Mouse (Mus musculus): ENCODE data around the gene Ehmt2. TPM values are rescaled to one million over a fixed set of nuclear protein-coding genes. Genes with fewer than 3 reads are reported as not detected.
A peak's percentile ranks its signal among the peaks of the same experiment; 100 is the strongest.
"Not testable (repeated sequence)": the region's sequence is repeated elsewhere in the genome, so short reads cannot be mapped to it uniquely, and the experiment has no call there.

Ehmt2 gene
- polyA plus RNA-seq, 1 experiment from 2014 or later = 114 TPM

- Histone ChIP-seq H3K9me3 (no peaks in the 10 kb centered on the region), H3K4me1 (replicated peaks) (peaks cover 34% of the 10 kb centered on the region), H3K36me3 (peaks cover 15% of the 10 kb centered on the region), H3K27ac (peak overlapping the region; percentile 69; the same call in 1 of the 2 replicates), H3K4me2 (peak overlapping the region; percentile 87), H3K9ac (replicated peaks) (no peak overlapping the region), H3K27me3 (no peaks in the 10 kb centered on the region), H3K4me3 (replicated peaks) (no peak overlapping the region)
- ATAC-seq (ENCODE audit: insufficient number of reproducible peaks, insufficient read depth, low FRiP score, low TSS enrichment, low read depth) = no peak
- WGBS = 71% methylated on average over 12 of the region's 12 CpGs
These were observed 5.0 kb upstream of the Ehmt2 start for GRCm38 (mm10) chr17:34893072-34893824.

- no peaks in the 10 kb centered on the region for H3K27me3 ChIP-seq
- H3K27ac ChIP-seq = peak overlapping the region; percentile 94
- ATAC-seq (ENCODE audit: insufficient number of reproducible peaks, insufficient read depth, low FRiP score, low TSS enrichment, low read depth) = peak; percentile 78
- H3K4me1 ChIP-seq (replicated peaks) = peaks cover 34% of the 10 kb centered on the region
- H3K4me3 ChIP-seq (replicated peaks) = peak overlapping the region; percentile 88
- H3K4me2 ChIP-seq = peak overlapping the region; percentile 87
- H3K9ac ChIP-seq (replicated peaks) = peak overlapping the region; percentile 92
- H3K36me3 ChIP-seq = peaks cover 15% of the 10 kb centered on the region
- under 1% methylated on average over 35 of the region's 51 CpGs for WGBS
- H3K9me3 ChIP-seq = no peaks in the 10 kb centered on the region
These were observed 4.1 kb upstream of the Ehmt2 start for GRCm38 (mm10) chr17:34894074-34894597.

GRCm38 (mm10) chr17:34894801-34895530 is 3.3 kb upstream of the Ehmt2 start:
- Histone ChIP-seq H3K9me3 (no peaks in the 10 kb centered on the region), H3K27ac (peak overlapping the region; percentile 94), H3K4me2 (peak overlapping the region; percentile 87), H3K9ac (replicated peaks) (peak overlapping the region; percentile 92), H3K4me3 (replicated peaks) (peak overlapping the region; percentile 88), H3K27me3 (no peaks in the 10 kb centered on the region), H3K4me1 (replicated peaks) (peaks cover 39% of the 10 kb centered on the region), H3K36me3 (peaks cover 15% of the 10 kb centered on the region)
- ATAC-seq (ENCODE audit: insufficient number of reproducible peaks, insufficient read depth, low FRiP score, low TSS enrichment, low read depth) = peak; percentile 7; the same call in 1 of the 2 replicates
- WGBS = 8% methylated on average over 49 of the region's 51 CpGs

- 95% methylated on average over 15 of the region's 15 CpGs for WGBS
- peaks cover 47% of the 10 kb centered on the region for H3K4me1 ChIP-seq (replicated peaks)
- H3K27me3 ChIP-seq = no peaks in the 10 kb centered on the region
- H3K9me3 ChIP-seq = no peaks in the 10 kb centered on the region
- H3K36me3 ChIP-seq = peaks cover 15% of the 10 kb centered on the region
- no peak for ATAC-seq (ENCODE audit: insufficient number of reproducible peaks, insufficient read depth, low FRiP score, low TSS enrichment, low read depth)
- H3K4me3 ChIP-seq (replicated peaks) = peak overlapping the region; percentile 88
- peak overlapping the region; percentile 92 for H3K9ac ChIP-seq (replicated peaks)
- peak overlapping the region; percentile 87 for H3K4me2 ChIP-seq
- peak overlapping the region; percentile 94 for H3K27ac ChIP-seq
These were observed 2.5 kb upstream of the Ehmt2 start for GRCm38 (mm10) chr17:34895724-34896123.

- Histone ChIP-seq H3K4me1 (replicated peaks) (peaks cover 48% of the 10 kb centered on the region), H3K27ac (no peak overlapping the region)
These were observed 1.9 kb upstream of the Ehmt2 start for GRCm38 (mm10) chr17:34896366-34896765.

GRCm38 (mm10) chr17:34897373-34898159 is 703 bp upstream of the Ehmt2 start:
- Histone ChIP-seq H3K27ac (peak overlapping the region; percentile 97), H3K4me2 (peak overlapping the region; percentile 91), H3K4me1 (replicated peaks) (peaks cover 48% of the 10 kb centered on the region), H3K9ac (replicated peaks) (peak overlapping the region; percentile 98), H3K9me3 (no peaks in the 10 kb centered on the region), H3K36me3 (peaks cover 28% of the 10 kb centered on the region), H3K4me3 (replicated peaks) (peak overlapping the region; percentile 99), H3K27me3 (no peaks in the 10 kb centered on the region)
- no peak for ATAC-seq (ENCODE audit: insufficient number of reproducible peaks, insufficient read depth, low FRiP score, low TSS enrichment, low read depth)
- 20% methylated on average over 10 of the region's 10 CpGs for WGBS

More at GRCm38 (mm10) chr17:34896366-34896765, 1.9 kb upstream of the Ehmt2 start:
- H3K9ac ChIP-seq (replicated peaks) = no peak overlapping the region
- H3K9me3 ChIP-seq = no peaks in the 10 kb centered on the region
- no peaks in the 10 kb centered on the region for H3K27me3 ChIP-seq
- peak overlapping the region; percentile 17; the same call in 1 of the 2 replicates for H3K4me2 ChIP-seq
- WGBS = 85% methylated on average over 17 of the region's 17 CpGs
- peaks cover 19% of the 10 kb centered on the region for H3K36me3 ChIP-seq
- no peak for ATAC-seq (ENCODE audit: insufficient number of reproducible peaks, insufficient read depth, low FRiP score, low TSS enrichment, low read depth)
- H3K4me3 ChIP-seq (replicated peaks) = peak overlapping the region; percentile 88

- Histone ChIP-seq H3K4me1 (replicated peaks) (peaks cover 40% of the 10 kb centered on the region), H3K9me3 (no peaks in the 10 kb centered on the region), H3K9ac (replicated peaks) (peak overlapping the region; percentile 98), H3K36me3 (peaks cover 39% of the 10 kb centered on the region), H3K27ac (peak overlapping the region; percentile 97), H3K4me3 (replicated peaks) (peak overlapping the region; percentile 99), H3K27me3 (no peaks in the 10 kb centered on the region), H3K4me2 (peak overlapping the region; percentile 91)
- ATAC-seq (ENCODE audit: insufficient number of reproducible peaks, insufficient read depth, low FRiP score, low TSS enrichment, low read depth) = no peak
- 1% methylated on average over 28 of the region's 47 CpGs for WGBS
These were observed 410 bp downstream of the Ehmt2 start for GRCm38 (mm10) chr17:34898706-34899052.

- Histone ChIP-seq H3K27ac (peak overlapping the region; percentile 97), H3K4me3 (replicated peaks) (peak overlapping the region; percentile 99), H3K4me2 (peak overlapping the region; percentile 91), H3K9ac (replicated peaks) (peak overlapping the region; percentile 98), H3K36me3 (peaks cover 45% of the 10 kb centered on the region), H3K9me3 (no peaks in the 10 kb centered on the region), H3K27me3 (no peaks in the 10 kb centered on the region), H3K4me1 (replicated peaks) (peaks cover 40% of the 10 kb centered on the region)
- WGBS = 2% methylated on average over 43 of the region's 45 CpGs
- ATAC-seq (ENCODE audit: insufficient number of reproducible peaks, insufficient read depth, low FRiP score, low TSS enrichment, low read depth) = no peak
These were observed 1.0 kb downstream of the Ehmt2 start for GRCm38 (mm10) chr17:34899053-34899889.

GRCm38 (mm10) chr17:34899890-34900243 is 1.6 kb downstream of the Ehmt2 start:
- Histone ChIP-seq H3K27me3 (no peaks in the 10 kb centered on the region), H3K4me2 (peak overlapping the region; percentile 91), H3K36me3 (peaks cover 51% of the 10 kb centered on the region), H3K9me3 (no peaks in the 10 kb centered on the region), H3K4me3 (replicated peaks) (peak overlapping the region; percentile 99), H3K27ac (peak overlapping the region; percentile 97), H3K4me1 (replicated peaks) (peaks cover 40% of the 10 kb centered on the region), H3K9ac (replicated peaks) (peak overlapping the region; percentile 98)
- ATAC-seq (ENCODE audit: insufficient number of reproducible peaks, insufficient read depth, low FRiP score, low TSS enrichment, low read depth) = no peak
- 4% methylated on average over 5 of the region's 5 CpGs for WGBS

- ATAC-seq (ENCODE audit: insufficient number of reproducible peaks, insufficient read depth, low FRiP score, low TSS enrichment, low read depth) = not testable (repeated sequence)
These were observed 2.6 kb downstream of the Ehmt2 start for GRCm38 (mm10) chr17:34900826-34901225.

More at GRCm38 (mm10) chr17:34900826-34901225, 2.6 kb downstream of the Ehmt2 start:
- not testable (repeated sequence) for H3K4me3 ChIP-seq (replicated peaks); H3K27me3 ChIP-seq; H3K9ac ChIP-seq (replicated peaks); H3K9me3 ChIP-seq; H3K27ac ChIP-seq
- Histone ChIP-seq H3K4me1 (replicated peaks) (peaks cover 33% of the 10 kb centered on the region), H3K36me3 (peaks cover 57% of the 10 kb centered on the region), H3K4me2 (peak overlapping the region; percentile 91; the same call in 1 of the 2 replicates)

All from limb, embryonic 12.5 days (tissue).